Mouse (Mus musculus): ENCODE data around the gene Ing2. TPM values are rescaled to one million over a fixed set of nuclear protein-coding genes. Genes with fewer than 3 reads are reported as not detected.
A peak's percentile ranks its signal among the peaks of the same experiment; 100 is the strongest.

Ing2 gene
- polyA plus RNA-seq, 1 experiment from 2014 or later: 6.1 TPM

GRCm38 (mm10) chr8:47691831-47692230 is 16.5 kb upstream of the Ing2 start:
- Histone ChIP-seq H3K9me3 (no peaks in the 10 kb centered on the region), H3K9ac (no peak overlapping the region), H3K27ac (no peak overlapping the region), H3K4me1 (peaks cover 6% of the 10 kb centered on the region), H3K4me2 (no peak overlapping the region), H3K4me3 (no peak overlapping the region), H3K36me3 (replicated peaks) (no peaks in the 10 kb centered on the region), H3K27me3 (replicated peaks) (no peaks in the 10 kb centered on the region)
- WGBS: 72% methylated on average over 10 of the region's 10 CpGs
- 0 out of 2 replicates have a peak, but pooled peaks have one; percentile 20 for ATAC-seq (replicated peaks)

GRCm38 (mm10) chr8:47691303-47691702 is 15.9 kb upstream of the Ing2 start:
- H3K9me3 ChIP-seq: no peaks in the 10 kb centered on the region
- no peak overlapping the region for H3K9ac ChIP-seq
- no peaks in the 10 kb centered on the region for H3K36me3 ChIP-seq (replicated peaks)
- no peak overlapping the region for H3K4me3 ChIP-seq
- WGBS: 28% methylated on average over 7 of the region's 7 CpGs
- peaks cover 6% of the 10 kb centered on the region for H3K4me1 ChIP-seq
- no peaks in the 10 kb centered on the region for H3K27me3 ChIP-seq (replicated peaks)
- ATAC-seq (replicated peaks): no peak
- H3K27ac ChIP-seq: no peak overlapping the region
- peak overlapping the region; percentile 43; the same call in 1 of the 2 replicates for H3K4me2 ChIP-seq

- WGBS: under 1% methylated on average over 16 of the region's 16 CpGs
- Histone ChIP-seq H3K27me3 (replicated peaks) (no peaks in the 10 kb centered on the region), H3K9me3 (no peaks in the 10 kb centered on the region), H3K36me3 (replicated peaks) (no peaks in the 10 kb centered on the region), H3K4me1 (peaks cover 6% of the 10 kb centered on the region), H3K9ac (no peak overlapping the region), H3K4me3 (peak overlapping the region; percentile 16), H3K27ac (no peak overlapping the region), H3K4me2 (peak overlapping the region; percentile 43)
- ATAC-seq (replicated peaks): no peak
Observed at GRCm38 (mm10) chr8:47690674-47691078, 15.3 kb upstream of the Ing2 start.

- no peaks in the 10 kb centered on the region for H3K9me3 ChIP-seq
- H3K27me3 ChIP-seq (replicated peaks): no peaks in the 10 kb centered on the region
- H3K4me3 ChIP-seq: no peak overlapping the region
- no peak overlapping the region for H3K27ac ChIP-seq
- H3K4me1 ChIP-seq: peaks cover 6% of the 10 kb centered on the region
- H3K4me2 ChIP-seq: no peak overlapping the region
- no peaks in the 10 kb centered on the region for H3K36me3 ChIP-seq (replicated peaks)
- 56% methylated on average over 12 of the region's 12 CpGs for WGBS
- ATAC-seq (replicated peaks): no peak
- H3K9ac ChIP-seq: no peak overlapping the region
Observed at GRCm38 (mm10) chr8:47689704-47690326, 14.5 kb upstream of the Ing2 start.

GRCm38 (mm10) chr8:47684441-47684840 is 9.1 kb upstream of the Ing2 start:
- Histone ChIP-seq H3K36me3 (replicated peaks) (no peaks in the 10 kb centered on the region), H3K27ac (no peak overlapping the region), H3K9ac (no peak overlapping the region), H3K4me3 (no peak overlapping the region), H3K4me1 (no peaks in the 10 kb centered on the region), H3K4me2 (no peak overlapping the region), H3K9me3 (no peaks in the 10 kb centered on the region), H3K27me3 (replicated peaks) (no peaks in the 10 kb centered on the region)
- 89% methylated on average over 5 of the region's 5 CpGs for WGBS
- no peak for ATAC-seq (replicated peaks)

GRCm38 (mm10) chr8:47683994-47684393 is 8.6 kb upstream of the Ing2 start:
- no peaks in the 10 kb centered on the region for H3K36me3 ChIP-seq (replicated peaks)
- no peak for ATAC-seq (replicated peaks)
- WGBS: 89% methylated on average over 9 of the region's 9 CpGs
- no peaks in the 10 kb centered on the region for H3K4me1 ChIP-seq
- no peak overlapping the region for H3K4me2 ChIP-seq
- H3K27ac ChIP-seq: no peak overlapping the region
- no peak overlapping the region for H3K4me3 ChIP-seq
- H3K27me3 ChIP-seq (replicated peaks): no peaks in the 10 kb centered on the region
- no peaks in the 10 kb centered on the region for H3K9me3 ChIP-seq
- H3K9ac ChIP-seq: no peak overlapping the region

DNA sequence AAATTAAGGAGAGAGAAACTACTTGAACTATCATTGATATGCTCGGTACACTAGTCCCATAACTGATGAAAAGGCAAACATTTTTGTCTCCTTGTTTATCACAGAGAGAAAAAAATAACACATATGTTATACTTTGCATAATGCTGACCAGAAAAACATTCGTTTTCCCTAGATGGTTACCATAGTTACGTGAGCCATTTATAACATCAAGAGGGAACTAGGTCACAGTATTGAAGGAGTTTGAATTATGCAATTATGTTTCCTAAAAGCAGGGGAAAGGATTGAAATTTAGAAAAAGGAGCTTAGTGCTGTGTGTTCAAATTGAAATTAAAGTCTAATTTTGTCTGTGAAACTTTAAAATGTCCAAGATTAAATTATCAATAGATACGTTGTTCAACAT is 5.0 kb upstream of the Ing2 start:
- Histone ChIP-seq H3K4me3 (no peak overlapping the region), H3K9ac (no peak overlapping the region), H3K27me3 (replicated peaks) (no peaks in the 10 kb centered on the region), H3K4me1 (peaks cover 11% of the 10 kb centered on the region), H3K9me3 (no peaks in the 10 kb centered on the region), H3K4me2 (no peak overlapping the region), H3K27ac (no peak overlapping the region), H3K36me3 (replicated peaks) (no peaks in the 10 kb centered on the region)
- no peak for ATAC-seq (replicated peaks)
- 80% methylated on average over 4 of the region's 4 CpGs for WGBS

- WGBS: 80% methylated on average over 1 of the region's 1 CpGs
- Histone ChIP-seq H3K4me1 (peaks cover 11% of the 10 kb centered on the region), H3K9me3 (no peaks in the 10 kb centered on the region), H3K4me2 (no peak overlapping the region), H3K9ac (no peak overlapping the region), H3K27me3 (replicated peaks) (no peaks in the 10 kb centered on the region), H3K27ac (no peak overlapping the region), H3K36me3 (replicated peaks) (no peaks in the 10 kb centered on the region), H3K4me3 (no peak overlapping the region)
- no peak for ATAC-seq (replicated peaks)
Observed at GRCm38 (mm10) chr8:47679603-47680002, 4.2 kb upstream of the Ing2 start.

- no peak for ATAC-seq (replicated peaks)
- Histone ChIP-seq H3K4me1 (peaks cover 13% of the 10 kb centered on the region), H3K27me3 (replicated peaks) (no peaks in the 10 kb centered on the region), H3K36me3 (replicated peaks) (no peaks in the 10 kb centered on the region), H3K4me2 (peak overlapping the region; percentile 80), H3K27ac (no peak overlapping the region), H3K4me3 (peak overlapping the region; percentile 94; the same call in 1 of the 2 replicates), H3K9me3 (no peaks in the 10 kb centered on the region), H3K9ac (no peak overlapping the region)
- 43% methylated on average over 2 of the region's 2 CpGs for WGBS
Observed at GRCm38 (mm10) chr8:47676631-47677030, 1.3 kb upstream of the Ing2 start.

DNA sequence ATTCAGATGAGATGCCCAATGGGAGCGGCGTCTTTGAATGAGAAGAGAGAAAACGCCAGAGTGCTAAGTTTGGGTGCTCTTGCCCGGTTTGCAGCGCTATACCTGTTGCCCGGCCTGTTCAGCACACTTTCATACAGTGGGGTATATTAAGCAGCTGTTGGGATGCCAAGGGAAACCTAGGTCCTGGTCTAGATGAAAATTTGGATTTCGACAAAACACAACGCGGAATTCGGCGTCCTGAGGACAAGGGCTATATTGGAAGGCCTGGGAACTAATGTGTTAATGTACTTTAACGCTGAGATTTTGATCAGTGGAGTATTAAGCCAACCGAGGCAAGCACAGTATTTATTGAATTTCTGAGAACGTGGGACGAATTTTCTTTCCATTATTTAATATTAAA is 868 bp upstream of the Ing2 start:
- Histone ChIP-seq H3K4me2 (peak overlapping the region; percentile 80), H3K27me3 (replicated peaks) (no peaks in the 10 kb centered on the region), H3K27ac (peak overlapping the region; percentile 94), H3K4me1 (peaks cover 13% of the 10 kb centered on the region), H3K4me3 (peak overlapping the region; percentile 94), H3K9ac (peak overlapping the region; percentile 74; the same call in 1 of the 2 replicates), H3K9me3 (no peaks in the 10 kb centered on the region), H3K36me3 (replicated peaks) (no peaks in the 10 kb centered on the region)
- under 1% methylated on average over 15 of the region's 15 CpGs for WGBS
- ATAC-seq (replicated peaks): no peak

DNA sequence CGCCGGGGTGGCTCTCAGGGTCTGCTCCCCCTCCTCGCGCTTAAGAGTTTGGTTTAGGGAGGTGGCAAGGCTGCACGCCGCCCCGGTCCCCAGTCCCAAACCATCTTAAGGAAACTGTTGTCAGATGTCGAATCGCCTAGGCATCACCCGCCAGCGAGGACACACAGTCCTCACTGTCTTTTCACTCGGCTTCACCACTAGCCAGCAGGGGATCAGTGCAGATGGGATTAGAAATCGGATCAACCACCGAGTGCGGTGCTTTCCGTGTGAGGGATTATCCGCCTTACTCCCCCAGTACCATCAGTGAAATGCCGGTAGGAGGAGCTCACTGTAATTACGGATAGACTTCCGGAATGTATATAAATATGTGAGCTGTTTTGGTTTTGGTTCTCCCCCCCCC is 430 bp upstream of the Ing2 start:
- Histone ChIP-seq H3K9me3 (no peaks in the 10 kb centered on the region), H3K4me1 (peaks cover 13% of the 10 kb centered on the region), H3K4me3 (peak overlapping the region; percentile 94), H3K9ac (peak overlapping the region; percentile 74), H3K4me2 (peak overlapping the region; percentile 80), H3K27me3 (replicated peaks) (no peaks in the 10 kb centered on the region), H3K36me3 (replicated peaks) (no peaks in the 10 kb centered on the region), H3K27ac (peak overlapping the region; percentile 94)
- WGBS: under 1% methylated on average over 20 of the region's 20 CpGs
- ATAC-seq (replicated peaks): peak; percentile 19

GRCm38 (mm10) chr8:47674140-47674776 is 1.1 kb downstream of the Ing2 start:
- Histone ChIP-seq H3K36me3 (replicated peaks) (no peaks in the 10 kb centered on the region), H3K4me3 (peak overlapping the region; percentile 94), H3K4me1 (peaks cover 13% of the 10 kb centered on the region), H3K4me2 (peak overlapping the region; percentile 54), H3K27ac (peak overlapping the region; percentile 94), H3K27me3 (replicated peaks) (no peaks in the 10 kb centered on the region), H3K9ac (peak overlapping the region; percentile 79), H3K9me3 (no peaks in the 10 kb centered on the region)
- peak; percentile 51 for ATAC-seq (replicated peaks)
- 0% methylated on average over 47 of the region's 59 CpGs for WGBS
